Mouse (Mus musculus) heart, postnatal 0 days (tissue): Measurements from ENCODE around the gene Nfu1.
"Not testable (repeated sequence)": the region's sequence is repeated elsewhere in the genome, so short reads cannot be mapped to it uniquely, and the experiment has no call there.

ENCODE experiments used
- CTCF ChIP-seq: IDR thresholded peaks from 2 replicates; pipeline ENCODE4 v1.5.1; 2016; ENCODE audit warnings: antibody characterized with exemption, control low read depth, low read depth
- EP300 ChIP-seq: IDR thresholded peaks from 2 replicates; pipeline ENCODE4 v1.6.1; 2016; ENCODE audit warnings: antibody characterized with exemption, low read depth

GRCm38 (mm10) chr6:87048712-87049111 is 39.7 kb downstream of the Nfu1 start:
- TF ChIP-seq CTCF, EP300: not testable (repeated sequence)
